Mouse (Mus musculus): ENCODE data around the gene Slc25a43.

The Slc25a43 gene

GRCm38 (mm10) chrX:36743503-36744101, at the start of gene Slc25a43:
TSS of gene Slc25a43 (plus strand) at chrX:36743659.
- no peak for DNase-seq

GRCm38 (mm10) chrX:36740124-36740951, 3.1 kb upstream of the Slc25a43 start:
- no peak for DNase-seq

GRCm38 (mm10) chrX:36741278-36741677, 2.2 kb upstream of the Slc25a43 start:
- no peak for DNase-seq

- DNase-seq = no peak
Measured at GRCm38 (mm10) chrX:36742744-36743143, 715 bp upstream of the Slc25a43 start.

DNA sequence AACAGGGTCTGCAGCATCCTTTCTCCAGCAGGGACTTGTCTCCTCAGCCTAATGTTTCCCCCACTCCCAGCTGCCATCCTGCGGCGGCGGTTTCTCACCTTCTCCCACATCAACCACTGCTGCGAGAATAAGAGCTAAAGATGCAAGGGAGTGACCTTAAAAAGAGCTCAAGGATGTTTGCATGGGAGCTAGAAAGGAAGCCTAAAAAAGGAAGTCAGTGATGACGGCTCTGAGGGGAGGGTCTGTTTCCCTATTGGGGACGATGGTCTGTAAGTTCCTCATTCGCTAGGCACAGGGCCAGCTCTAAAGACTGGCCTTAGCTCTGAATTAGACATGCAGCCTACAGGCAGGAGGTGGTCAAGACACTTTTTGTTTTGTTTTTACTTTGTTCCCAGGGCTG, 1.3 kb downstream of the Slc25a43 start:
- DNase-seq = peak; percentile 10

- no peak for DNase-seq
Measured at GRCm38 (mm10) chrX:36745333-36745732, 1.9 kb downstream of the Slc25a43 start.

DNA sequence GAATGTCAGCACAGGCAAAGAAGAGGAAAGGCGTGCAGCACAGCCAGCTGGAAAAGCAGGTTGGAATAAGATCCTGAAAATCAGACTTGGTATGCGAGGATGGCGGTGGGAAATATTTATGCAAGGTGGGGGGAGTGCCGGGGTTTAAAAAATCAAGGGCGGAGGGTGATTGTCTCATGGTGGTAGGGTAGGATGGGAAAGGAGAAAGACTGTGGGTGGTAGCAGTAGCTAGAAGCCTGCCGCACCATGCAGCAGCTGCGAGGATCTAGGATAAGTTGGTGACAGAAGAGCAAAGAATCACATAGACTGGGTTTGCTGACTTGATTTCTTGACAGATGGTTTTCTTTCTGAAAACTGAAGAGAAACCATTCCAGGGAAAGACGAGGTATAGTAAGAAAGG, 3.3 kb downstream of the Slc25a43 start:
- DNase-seq = no peak

- no peak for DNase-seq
Measured at GRCm38 (mm10) chrX:36748573-36748972, 5.1 kb downstream of the Slc25a43 start.

DNA sequence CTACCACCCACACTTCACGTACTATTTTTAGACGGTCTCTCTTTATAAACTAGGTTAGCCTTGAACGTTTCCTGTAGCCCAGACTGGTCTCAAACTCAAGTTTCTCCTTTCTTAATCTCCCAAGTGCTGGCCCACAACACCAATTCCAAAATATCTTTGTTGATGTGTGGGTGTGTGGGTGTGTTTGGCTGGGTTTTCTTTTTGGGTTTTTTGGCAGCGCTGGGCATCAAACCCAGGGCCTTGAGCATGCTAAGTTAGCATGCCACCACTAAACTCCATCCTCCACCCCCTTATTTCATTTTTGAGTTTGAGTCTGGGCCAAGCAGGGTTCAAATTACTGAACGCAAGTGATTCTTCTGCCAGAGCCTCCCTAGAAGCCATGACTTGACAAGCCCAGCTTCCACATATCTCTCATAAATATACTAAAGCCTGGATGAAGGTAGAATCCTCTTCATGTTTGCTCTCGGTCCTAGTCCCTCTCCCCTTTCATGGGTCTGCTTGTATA, 5.9 kb downstream of the Slc25a43 start:
- no peak for DNase-seq

DNA sequence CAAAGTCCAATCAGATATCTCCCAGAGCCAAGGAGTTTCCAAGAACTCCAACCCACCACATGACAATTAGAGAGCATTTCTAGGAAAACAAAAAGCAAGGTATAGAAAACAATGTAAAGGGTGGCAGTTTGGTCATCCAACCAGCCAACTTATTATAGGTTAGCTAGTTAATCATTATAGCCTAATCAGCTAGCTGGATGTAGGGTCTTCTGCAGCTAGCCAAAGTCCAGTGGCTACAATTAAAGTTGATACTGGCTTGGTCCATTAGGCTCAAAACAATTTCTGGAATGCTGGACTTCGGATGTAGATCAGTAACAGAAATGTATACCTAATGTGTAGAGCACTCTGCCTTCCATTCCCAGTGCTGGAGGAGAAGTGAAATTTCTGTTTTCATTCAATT, 7.1 kb downstream of the Slc25a43 start:
- no peak for DNase-seq

DNA sequence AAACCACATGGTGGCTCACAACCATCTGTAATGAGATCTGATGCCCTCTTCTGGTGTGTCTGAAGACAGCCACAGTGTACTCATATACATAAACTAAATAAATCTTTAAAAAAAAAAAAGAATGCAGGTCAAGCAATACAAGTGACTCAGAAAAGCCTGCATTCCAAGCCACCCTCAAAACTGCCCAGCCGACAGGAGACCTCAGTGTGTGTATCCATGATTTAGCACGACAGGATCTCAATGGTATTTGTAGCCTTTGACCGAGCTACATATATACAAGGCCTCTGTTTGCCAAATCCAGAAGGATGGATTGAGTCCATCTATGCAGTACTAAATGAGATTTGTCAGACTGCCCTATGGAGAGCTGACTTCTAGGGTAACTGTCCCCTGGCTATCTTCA, 9.1 kb downstream of the Slc25a43 start:
- DNase-seq = no peak

DNA sequence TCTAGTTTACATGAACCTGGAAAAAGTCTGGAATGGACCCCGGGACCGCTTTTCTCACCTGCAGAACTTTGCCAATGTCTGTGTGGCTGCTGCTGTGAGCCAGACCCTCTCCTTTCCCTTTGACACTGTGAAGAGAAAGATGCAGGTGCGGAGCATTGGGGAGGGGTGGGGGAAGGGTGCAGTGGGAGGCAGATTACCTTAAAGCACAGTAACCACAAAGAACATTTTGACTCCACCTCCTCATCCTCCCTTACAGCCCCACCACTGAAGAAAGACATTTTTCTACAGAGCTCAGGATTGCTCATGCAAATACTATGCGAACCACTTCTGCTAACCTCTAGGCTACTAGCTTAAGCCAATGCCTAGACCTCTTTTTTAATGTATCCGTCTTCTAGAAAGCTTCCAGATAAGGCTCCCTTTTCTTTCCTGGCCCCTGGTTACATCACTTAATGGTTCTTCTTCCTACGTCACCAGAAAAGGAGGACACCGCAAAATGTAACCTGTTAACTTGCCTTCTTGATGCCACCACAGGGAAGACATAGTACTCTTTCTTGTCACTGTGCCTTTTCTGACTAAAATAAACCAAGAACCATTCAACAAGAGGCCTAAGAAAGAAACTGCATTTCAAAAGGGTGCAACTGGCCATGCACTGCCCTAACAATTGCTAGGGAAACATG, 14.5 kb downstream of the Slc25a43 start:
- DNase-seq = no peak

- no peak for DNase-seq
Measured at GRCm38 (mm10) chrX:36758566-36758965, 15.1 kb downstream of the Slc25a43 start.

- DNase-seq = peak; percentile 9
Measured at GRCm38 (mm10) chrX:36760946-36761635, 17.6 kb downstream of the Slc25a43 start.

DNA sequence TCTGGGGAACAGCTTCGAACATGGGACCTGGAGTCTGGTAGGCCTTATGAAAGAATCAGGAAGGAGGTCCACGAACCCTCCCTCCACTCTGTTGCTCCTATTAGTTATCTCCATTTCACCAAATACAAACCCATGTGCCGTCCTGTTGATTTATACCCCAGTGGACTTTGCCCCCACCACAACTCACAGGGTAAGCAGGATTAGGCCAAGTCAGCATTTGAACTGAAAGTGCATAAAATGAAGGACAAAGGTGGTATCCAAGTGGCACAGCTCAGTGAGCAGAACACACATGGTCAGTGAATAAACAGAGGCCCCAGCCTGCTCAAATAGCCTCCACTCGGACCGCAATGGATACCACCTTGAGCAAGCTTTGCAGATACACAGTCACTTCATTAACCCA, 18.8 kb downstream of the Slc25a43 start:
- no peak for DNase-seq

DNA sequence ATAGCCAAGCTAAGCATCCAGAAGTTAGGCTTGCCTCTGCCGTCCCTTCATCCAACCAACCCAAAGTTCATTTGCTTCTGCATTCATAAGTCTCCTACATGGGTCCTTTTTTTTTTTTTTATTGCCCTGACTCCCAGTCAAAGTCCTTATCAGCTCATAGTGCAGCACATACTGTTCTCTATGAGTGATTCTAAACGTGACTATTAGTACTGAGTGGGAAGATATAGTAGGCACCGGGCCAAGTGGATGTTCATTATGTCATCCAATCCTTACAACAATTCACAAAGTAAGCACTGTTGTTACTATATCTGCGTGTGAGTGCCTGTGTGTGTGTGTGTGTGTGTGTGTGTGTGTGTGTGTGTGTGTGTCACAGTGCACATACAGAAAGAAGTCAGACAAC, 19.4 kb downstream of the Slc25a43 start:
- no peak for DNase-seq

GRCm38 (mm10) chrX:36763298-36763933, 20.0 kb downstream of the Slc25a43 start:
- DNase-seq = no peak

DNA sequence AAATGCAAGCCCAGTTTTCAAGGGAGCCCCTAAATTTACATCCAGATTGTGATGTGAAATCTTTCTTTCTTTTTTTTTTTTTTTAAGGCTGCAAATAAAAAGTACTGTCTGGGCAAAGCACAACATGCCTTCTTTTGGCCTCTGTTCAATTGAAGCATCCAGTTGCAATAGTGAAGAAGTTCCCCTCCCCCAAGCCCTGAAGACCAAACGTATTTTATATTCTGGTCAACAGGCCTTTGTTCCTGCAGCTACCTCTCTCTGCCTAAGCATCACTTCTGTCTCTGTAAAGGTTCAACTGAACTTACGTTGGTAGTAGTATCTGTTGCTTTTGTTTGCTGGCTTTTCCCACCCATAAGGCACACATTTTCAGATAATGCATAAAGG, 20.5 kb downstream of the Slc25a43 start:
- DNase-seq = no peak

DNA sequence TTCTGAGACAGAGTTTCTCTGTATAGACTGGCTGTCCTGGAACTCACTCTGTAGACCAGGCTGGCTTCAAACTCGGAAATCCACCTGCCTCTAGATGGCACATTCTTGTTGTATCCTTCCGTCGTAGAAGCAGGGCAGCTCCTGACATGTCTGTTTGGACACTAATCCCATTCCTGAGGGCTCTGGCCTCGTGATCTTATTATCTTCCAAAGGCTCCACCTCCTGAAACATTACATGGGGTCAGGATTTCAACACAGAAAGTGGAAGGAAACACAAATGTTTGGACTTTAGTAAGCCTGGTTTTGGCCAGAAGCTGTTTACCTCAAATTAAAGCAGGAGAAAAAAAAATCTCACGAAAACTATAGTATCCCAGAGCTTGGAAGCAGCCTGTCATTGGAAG, 23.9 kb downstream of the Slc25a43 start:
- DNase-seq = no peak

- no peak for DNase-seq
Measured at GRCm38 (mm10) chrX:36772591-36772990, 29.1 kb downstream of the Slc25a43 start.

DNA sequence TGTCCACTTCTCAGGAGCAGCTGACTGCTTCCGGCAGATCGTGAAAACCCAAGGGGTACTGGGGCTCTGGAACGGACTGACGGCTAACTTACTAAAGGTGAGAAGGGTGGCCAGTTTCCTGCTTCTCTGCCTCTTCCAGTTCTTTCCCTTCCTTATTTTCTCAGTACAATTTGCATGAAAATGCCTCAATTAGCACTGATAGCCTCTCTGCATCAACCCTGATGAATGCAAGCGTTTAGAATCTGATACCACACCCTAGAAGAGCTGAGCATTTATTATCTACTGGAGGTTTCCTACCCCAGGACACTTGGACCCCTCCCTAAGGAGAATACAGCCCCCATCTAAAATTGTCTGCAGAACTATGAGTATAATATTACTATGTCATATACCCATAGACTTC, 32.1 kb downstream of the Slc25a43 start:
- no peak for DNase-seq

- DNase-seq = no peak
Measured at GRCm38 (mm10) chrX:36777694-36778093, 34.2 kb downstream of the Slc25a43 start.

- DNase-seq = no peak
Measured at GRCm38 (mm10) chrX:36789360-36789759, 45.9 kb downstream of the Slc25a43 start.

Measured in right cerebral cortex, postnatal 25 days (tissue).